Mouse (Mus musculus) megakaryocyte, embryonic 14.5 days (primary cell): ENCODE results near the gene Arl13b. TPM values are rescaled to one million over a fixed set of nuclear protein-coding genes. Genes with fewer than 3 reads are reported as not detected.
A peak's percentile ranks its signal among the peaks of the same experiment; 100 is the strongest.

Experiments used
- H3K27me3 ChIP-seq: replicated peaks from 2 replicates; pipeline ENCODE3; 2012; ENCODE audit warnings: inconsistent platforms
- H3K36me3 ChIP-seq: replicated peaks from 2 replicates; pipeline ENCODE3; 2012; ENCODE audit warnings: low read length, inconsistent platforms, mixed read lengths
- H3K4me1 ChIP-seq: 2 replicates; pipeline ENCODE4 v1.6.1; 2012; ENCODE audit warnings: inconsistent platforms
- H3K4me3 ChIP-seq: replicated peaks from 2 replicates; pipeline ENCODE3; 2012; ENCODE audit warnings: moderate library complexity, mild to moderate bottlenecking, inconsistent platforms
- H3K9me3 ChIP-seq: 2 replicates; pipeline ENCODE4 v1.6.1; 2012; ENCODE audit warnings: inconsistent platforms
- FLI1 ChIP-seq: IDR thresholded peaks from 2 replicates; pipeline ENCODE4 v1.6.1; 2012; ENCODE audit warnings: low read length, inconsistent platforms, mixed read lengths
- GATA1 ChIP-seq: IDR thresholded peaks from 3 replicates; pipeline ENCODE4 v1.6.1; 2012; ENCODE audit warnings: mixed read lengths, low read length, inconsistent platforms, borderline replicate concordance
- polyA plus RNA-seq: library from polyadenylated mRNA; stranded (reverse); fragments of >175 nt; gene quantifications from 2 replicates; pipeline ENCODE4 v1.2.3, GENCODE M21; 2012; ENCODE audit warnings: low replicate concordance; ENCODE audit not compliant: insufficient read depth

Arl13b gene
- polyA plus RNA-seq, 1 experiment, result 1.00 TPM

GRCm38 (mm10) chr16:62855385-62855784 is 8.5 kb upstream of the Arl13b start:
- H3K4me1 ChIP-seq, result peaks cover 53% of the 10 kb centered on the region
- H3K4me3 ChIP-seq, result peak overlapping the region; percentile 90
- H3K9me3 ChIP-seq, result no peaks in the 10 kb centered on the region
- no peaks in the 10 kb centered on the region for H3K27me3 ChIP-seq
- no peak for TF ChIP-seq FLI1
- no peak for TF ChIP-seq GATA1
- peaks cover 8% of the 10 kb centered on the region for H3K36me3 ChIP-seq

- H3K4me1 ChIP-seq, result peaks cover 43% of the 10 kb centered on the region
- peak within 1 kb of the TSS; percentile 90 for H3K4me3 ChIP-seq
- peaks cover 4% of the 10 kb centered on the region for H3K36me3 ChIP-seq
- H3K9me3 ChIP-seq, result no peaks in the 10 kb centered on the region
- no peaks in the 10 kb centered on the region for H3K27me3 ChIP-seq
- TF ChIP-seq FLI1, result no peak
- TF ChIP-seq GATA1, result no peak
These were observed 7.6 kb upstream of the Arl13b start, which contains the start of gene Pros1 for GRCm38 (mm10) chr16:62854191-62855068. Pros1 (plus strand) TSS chr16:62854307.

GRCm38 (mm10) chr16:62853611-62854126 is 6.8 kb upstream of the Arl13b start:
- peaks cover 36% of the 10 kb centered on the region for H3K4me1 ChIP-seq
- TF ChIP-seq FLI1, result no peak
- no peak for TF ChIP-seq GATA1

GRCm38 (mm10) chr16:62852464-62853252 is 5.8 kb upstream of the Arl13b start:
- TF ChIP-seq GATA1 (no peak), FLI1 (no peak)
- no peaks in the 10 kb centered on the region for H3K36me3 ChIP-seq
- no peaks in the 10 kb centered on the region for H3K27me3 ChIP-seq
- H3K4me3 ChIP-seq, result no peak overlapping the region
- no peaks in the 10 kb centered on the region for H3K9me3 ChIP-seq
- H3K4me1 ChIP-seq, result peaks cover 32% of the 10 kb centered on the region

More at GRCm38 (mm10) chr16:62853611-62854126, 6.8 kb upstream of the Arl13b start:
- Histone ChIP-seq H3K27me3 (no peaks in the 10 kb centered on the region), H3K36me3 (no peaks in the 10 kb centered on the region), H3K9me3 (no peaks in the 10 kb centered on the region), H3K4me3 (peak overlapping the region; percentile 90)

GRCm38 (mm10) chr16:62845341-62845740 is 1.5 kb downstream of the Arl13b start:
- Histone ChIP-seq H3K4me3 (peak overlapping the region; percentile 53), H3K36me3 (no peaks in the 10 kb centered on the region), H3K9me3 (no peaks in the 10 kb centered on the region), H3K4me1 (peaks cover 44% of the 10 kb centered on the region), H3K27me3 (no peaks in the 10 kb centered on the region)
- TF ChIP-seq FLI1 (no peak), GATA1 (no peak)

- Histone ChIP-seq H3K9me3 (no peaks in the 10 kb centered on the region), H3K27me3 (no peaks in the 10 kb centered on the region), H3K36me3 (peaks cover 3% of the 10 kb centered on the region), H3K4me3 (no peak overlapping the region), H3K4me1 (peaks cover 40% of the 10 kb centered on the region)
- TF ChIP-seq GATA1, result no peak
These were observed 12.7 kb downstream of the Arl13b start for GRCm38 (mm10) chr16:62834016-62834735.

GRCm38 (mm10) chr16:62832481-62832880 is 14.4 kb downstream of the Arl13b start:
- Histone ChIP-seq H3K36me3 (peaks cover 3% of the 10 kb centered on the region), H3K4me1 (peaks cover 41% of the 10 kb centered on the region), H3K4me3 (no peak overlapping the region), H3K27me3 (no peaks in the 10 kb centered on the region), H3K9me3 (no peaks in the 10 kb centered on the region)
- no peak for TF ChIP-seq GATA1

- peaks cover 41% of the 10 kb centered on the region for H3K4me1 ChIP-seq
- no peaks in the 10 kb centered on the region for H3K27me3 ChIP-seq
- peaks cover 3% of the 10 kb centered on the region for H3K36me3 ChIP-seq
- H3K9me3 ChIP-seq, result no peaks in the 10 kb centered on the region
- no peak for TF ChIP-seq FLI1
- TF ChIP-seq GATA1, result no peak
- no peak overlapping the region for H3K4me3 ChIP-seq
These were observed 14.8 kb downstream of the Arl13b start for GRCm38 (mm10) chr16:62832027-62832426.

- no peak overlapping the region for H3K4me3 ChIP-seq
- TF ChIP-seq GATA1, result no peak
- no peak for TF ChIP-seq FLI1
- H3K36me3 ChIP-seq, result peaks cover 13% of the 10 kb centered on the region
- H3K9me3 ChIP-seq, result no peaks in the 10 kb centered on the region
- H3K4me1 ChIP-seq, result peaks cover 17% of the 10 kb centered on the region
- no peaks in the 10 kb centered on the region for H3K27me3 ChIP-seq
These were observed 20.5 kb downstream of the Arl13b start for GRCm38 (mm10) chr16:62826156-62827001.
